Mouse (Mus musculus): Measurements from ENCODE around the gene Dennd5b.
"Not testable (repeated sequence)": the region's sequence is repeated elsewhere in the genome, so short reads cannot be mapped to it uniquely, and the experiment has no call there.

Gene Dennd5b

DNA sequence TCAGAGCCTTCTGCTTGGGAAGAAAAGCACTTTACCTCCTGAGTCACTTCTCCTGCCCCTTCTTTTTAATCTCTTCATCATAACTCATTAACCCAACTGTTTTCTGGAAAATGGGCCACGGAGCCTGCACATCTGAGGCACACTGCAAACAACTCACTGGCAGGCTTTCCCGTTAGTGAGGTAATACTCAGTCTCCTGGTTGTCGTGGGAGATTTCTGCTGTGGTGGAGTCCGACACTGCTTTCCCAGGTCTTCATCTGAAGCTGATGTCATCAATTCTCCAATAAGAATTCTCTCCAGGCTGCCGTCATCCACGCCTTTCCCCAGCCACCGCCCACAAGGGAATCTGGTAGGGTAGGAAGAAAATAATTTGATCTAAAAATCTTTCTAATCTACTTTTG, 96.5 kb downstream of the Dennd5b start:
- no peak for DNase-seq

DNA sequence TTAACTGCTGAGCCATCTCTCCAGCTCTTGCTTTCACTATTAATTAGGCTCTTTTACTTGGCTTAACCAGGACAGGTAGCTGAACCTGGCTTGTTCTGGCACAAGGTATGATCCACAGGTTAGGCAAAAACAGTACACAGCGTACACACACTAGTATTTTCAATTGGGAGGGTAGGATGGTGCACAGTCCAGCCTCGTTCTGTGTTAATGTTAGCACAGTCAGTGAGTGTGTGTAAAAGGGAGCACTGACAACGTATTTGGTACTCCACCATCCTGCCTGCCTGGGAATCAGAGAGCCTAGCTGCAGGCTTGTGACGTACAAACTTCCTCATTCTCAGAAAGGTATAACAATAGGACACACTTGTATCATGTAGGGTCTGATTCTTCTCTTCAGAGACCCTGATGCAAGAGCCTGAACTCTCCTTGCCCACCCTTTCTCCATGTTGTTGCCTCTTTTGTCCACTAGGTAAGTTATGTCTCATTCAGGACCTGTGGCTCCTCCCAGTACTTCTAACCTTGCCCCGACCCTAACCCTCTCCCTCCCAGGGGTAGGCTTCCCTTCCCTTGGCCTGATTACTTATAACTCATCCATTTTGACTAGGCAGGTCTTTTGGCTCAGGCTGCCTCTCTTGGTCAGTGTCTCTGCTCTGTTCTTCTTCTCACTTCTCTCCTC, 107.0 kb downstream of the Dennd5b start:
- no peak for DNase-seq

DNA sequence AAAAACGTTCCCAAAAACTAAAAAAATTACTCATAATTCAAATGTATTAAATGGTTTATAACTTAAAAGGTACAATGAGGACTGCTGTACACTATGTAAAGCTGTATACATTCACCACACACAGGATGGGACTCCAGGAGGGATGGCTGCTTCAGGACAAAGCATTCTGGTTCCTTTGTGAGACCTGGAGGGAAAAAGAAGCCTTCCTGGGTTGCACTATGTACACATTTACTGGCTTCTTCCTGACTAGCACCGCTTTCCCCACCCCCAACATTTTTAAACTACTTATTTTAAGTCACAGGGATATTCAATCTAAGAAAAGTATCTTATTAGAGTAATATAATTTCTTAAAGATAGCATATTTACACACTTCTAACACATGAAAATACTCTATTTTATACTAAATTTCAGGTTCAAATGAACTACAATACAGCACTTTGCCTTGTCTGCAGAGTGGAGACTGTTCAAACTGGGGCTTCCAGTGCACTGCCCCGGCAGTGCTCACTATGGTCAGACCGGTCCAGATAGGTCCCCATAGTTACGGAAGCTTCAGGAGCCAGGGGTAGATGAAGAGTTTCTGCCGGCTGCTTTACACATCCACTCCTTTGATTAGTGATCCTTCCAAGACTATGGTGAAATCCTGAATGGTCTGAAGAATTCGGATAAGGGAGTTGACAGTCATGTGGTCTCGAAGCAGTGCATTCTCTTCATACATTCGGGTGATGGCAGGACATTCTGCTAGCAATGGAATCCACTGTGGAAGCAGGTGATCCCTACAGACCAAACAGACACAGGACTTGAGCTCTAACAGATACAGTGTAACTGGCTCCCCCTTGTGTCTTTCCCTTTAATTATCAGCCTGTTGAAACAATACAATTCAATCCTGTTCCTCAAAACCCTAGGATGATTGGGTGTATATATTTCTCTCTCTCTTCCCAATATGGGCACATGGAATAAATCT, 108.1 kb downstream of the Dennd5b start:
- DNase-seq: peak; percentile 13 to 40

DNA sequence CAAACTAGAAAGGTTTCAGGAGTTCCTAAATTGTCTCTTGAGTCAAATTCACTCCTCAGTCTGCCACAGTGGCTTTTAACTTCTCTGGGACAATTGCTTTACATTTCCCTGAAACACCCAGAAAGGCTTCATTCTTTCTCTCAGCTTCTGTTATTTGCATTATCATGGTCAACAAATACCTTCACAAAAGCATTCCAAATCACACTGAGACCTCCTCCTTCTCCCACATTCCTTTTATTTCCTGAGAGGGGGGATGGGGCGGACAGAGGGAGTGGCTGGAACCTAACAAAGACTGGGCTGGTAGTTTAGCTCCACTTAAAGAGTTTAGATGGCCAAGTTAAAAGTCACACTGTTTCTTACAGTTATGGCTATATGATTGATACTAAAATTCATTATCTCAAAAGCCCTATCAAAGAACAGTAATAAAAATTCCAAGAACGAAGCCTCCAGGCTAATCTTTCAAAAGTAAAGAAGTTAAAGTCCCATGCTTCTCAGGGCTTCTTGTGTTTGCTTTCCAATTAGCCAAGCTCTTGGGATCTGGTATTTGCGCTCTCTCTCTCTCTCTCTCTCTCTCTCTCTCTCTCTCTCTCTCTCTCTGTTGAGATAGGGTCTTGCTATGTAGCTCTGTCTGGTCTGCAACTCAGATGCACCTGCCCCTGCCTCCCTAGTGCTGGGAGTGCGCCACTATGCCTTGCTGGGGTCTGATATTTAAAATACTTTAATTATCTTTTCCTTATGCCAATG, 108.9 kb downstream of the Dennd5b start:
- no peak for DNase-seq

DNA sequence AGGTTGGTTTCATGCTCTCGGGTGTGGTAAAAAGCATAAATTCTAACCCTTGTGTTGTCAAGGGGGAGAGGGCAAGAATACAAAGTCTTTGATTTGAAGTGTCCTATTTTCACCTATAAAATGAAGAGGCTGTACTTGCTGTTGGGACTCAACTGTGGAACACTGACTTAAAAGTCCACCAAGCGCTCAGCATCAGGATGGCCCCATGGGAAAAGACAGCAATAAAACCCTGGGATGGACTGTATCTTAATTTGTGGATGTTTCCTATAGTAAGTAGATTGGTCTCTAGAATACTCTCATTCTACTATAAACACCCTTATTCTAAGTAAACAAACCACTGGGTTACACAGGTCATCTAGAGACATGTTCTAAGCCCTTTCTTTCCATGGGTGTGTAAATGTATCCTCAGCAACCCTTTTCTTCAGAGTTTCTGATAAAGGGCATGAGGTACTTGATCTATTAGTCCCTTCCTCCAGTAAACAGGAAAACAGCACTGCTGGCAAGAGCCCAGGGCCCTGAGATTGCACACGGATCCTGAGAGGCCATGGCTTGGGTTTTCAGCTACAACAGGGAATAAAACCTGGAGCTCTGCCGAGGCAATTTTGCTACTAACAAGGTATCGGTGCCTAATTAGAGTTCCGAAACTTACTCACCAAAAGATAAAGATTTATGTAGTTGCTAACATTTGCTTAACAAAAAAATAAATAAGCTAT, 109.7 kb downstream of the Dennd5b start:
- DNase-seq: peak in 1 of 2 experiments; percentile 21

DNA sequence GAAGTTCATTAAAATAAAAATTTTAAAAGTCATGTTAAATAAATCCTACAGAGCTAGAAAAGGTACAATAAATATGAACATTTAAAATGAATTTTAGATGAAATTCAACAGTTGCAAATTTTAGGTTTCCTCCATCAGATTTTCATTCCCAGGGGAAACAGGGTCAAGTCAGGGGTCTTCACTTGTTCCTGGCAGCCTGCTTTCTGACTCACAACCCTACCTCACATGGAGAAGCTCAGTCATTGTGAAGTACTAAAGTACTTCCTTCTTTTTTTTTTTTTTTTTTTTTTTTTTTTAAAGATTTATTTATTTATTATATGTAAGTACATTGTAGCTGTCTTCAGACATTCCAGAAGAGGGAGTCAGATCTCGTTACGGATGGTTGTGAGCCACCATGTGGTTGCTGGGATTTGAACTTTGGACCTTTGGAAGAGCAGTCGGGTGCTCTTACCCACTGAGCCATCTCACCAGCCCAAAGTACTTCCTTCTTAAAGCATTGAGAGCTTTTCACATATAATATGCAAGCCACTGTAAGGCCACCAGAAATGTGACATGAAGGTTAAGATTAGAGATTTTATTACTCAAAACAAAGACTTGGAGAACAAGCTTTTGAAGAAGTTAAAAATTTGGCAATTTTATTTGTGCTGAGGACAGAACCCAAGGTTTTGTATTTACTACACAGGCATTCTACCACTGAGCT, 111.5 kb downstream of the Dennd5b start:
- DNase-seq: not testable (repeated sequence)

DNA sequence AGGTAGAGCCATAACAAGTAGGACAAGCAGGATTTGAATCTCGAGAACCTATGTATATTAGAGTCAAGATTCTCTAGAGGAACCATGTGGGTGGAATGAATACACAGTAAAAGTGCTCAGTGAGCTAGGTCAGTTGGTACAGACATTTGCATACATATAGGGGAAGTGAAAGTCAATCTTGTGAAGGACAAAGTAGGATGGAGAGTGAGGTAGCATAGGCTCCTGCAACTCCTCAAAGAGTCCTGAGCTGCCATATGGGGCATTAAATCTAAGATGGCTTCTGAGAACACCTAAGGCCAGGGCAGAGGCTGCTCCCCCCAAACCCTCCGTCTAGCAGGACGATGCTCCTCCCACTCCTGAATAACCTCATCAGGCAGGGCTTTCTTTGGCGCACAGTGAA, 115.5 kb downstream of the Dennd5b start:
- DNase-seq: no peak

DNA sequence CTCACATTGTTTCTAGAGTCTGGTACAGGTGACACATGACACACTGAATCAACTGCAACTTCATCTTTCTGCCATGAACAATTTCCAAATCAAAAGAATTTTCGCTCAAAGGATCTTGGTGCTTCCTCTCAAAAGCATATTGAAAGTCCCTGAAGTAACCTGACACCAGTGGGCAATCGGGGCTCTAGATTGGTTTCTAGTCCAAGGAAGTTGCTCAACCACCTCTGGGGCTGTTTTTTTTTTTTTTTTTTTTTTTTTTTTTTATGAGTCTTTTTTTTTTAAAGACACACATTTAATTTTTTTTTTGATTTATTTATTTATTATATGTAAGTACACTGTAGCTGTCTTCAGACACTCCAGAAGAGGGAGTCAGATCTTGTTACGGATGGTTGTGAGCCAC, 121.0 kb downstream of the Dennd5b start:
- DNase-seq: no peak

DNA sequence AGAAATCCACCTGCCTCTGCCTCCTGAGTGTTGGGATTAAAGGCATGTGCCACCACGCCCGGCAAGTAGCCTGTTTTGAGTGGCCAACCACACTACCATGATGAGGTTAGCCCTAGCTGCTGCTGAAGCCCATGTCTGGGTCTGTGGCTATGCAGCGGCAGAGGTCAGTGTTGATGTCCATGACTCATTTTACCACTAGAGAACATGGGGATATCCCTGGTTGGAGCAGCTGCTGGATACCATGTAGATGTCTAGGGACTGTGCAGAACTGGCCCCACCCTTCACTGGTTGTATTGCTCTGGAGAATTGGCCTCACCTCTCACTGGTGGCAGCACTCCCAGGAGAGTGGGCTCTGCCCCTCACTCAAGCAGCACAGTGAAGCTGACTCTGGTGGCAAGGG, 126.4 kb downstream of the Dennd5b start:
- no peak for DNase-seq

DNA sequence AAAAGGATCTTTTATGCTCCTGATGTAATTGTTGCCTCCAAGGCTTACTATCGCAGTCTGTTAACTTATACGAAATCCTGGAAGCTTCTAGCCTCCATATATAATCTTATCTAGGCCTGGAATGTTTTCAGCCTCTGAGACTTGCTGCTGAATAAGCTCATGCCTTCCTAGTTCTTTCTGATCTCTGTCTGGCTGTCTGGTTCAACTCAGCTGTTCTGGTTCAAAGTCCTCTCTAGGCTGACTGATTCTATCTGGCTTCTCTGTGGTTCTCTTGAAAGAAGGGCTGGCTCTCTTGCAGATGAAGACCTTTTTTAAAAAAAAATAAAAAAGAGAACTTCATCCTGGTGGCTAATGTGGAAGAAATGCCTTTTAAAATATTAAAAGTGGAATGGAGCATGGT, 128.6 kb downstream of the Dennd5b start:
- DNase-seq: peak; percentile 16 to 47

DNA sequence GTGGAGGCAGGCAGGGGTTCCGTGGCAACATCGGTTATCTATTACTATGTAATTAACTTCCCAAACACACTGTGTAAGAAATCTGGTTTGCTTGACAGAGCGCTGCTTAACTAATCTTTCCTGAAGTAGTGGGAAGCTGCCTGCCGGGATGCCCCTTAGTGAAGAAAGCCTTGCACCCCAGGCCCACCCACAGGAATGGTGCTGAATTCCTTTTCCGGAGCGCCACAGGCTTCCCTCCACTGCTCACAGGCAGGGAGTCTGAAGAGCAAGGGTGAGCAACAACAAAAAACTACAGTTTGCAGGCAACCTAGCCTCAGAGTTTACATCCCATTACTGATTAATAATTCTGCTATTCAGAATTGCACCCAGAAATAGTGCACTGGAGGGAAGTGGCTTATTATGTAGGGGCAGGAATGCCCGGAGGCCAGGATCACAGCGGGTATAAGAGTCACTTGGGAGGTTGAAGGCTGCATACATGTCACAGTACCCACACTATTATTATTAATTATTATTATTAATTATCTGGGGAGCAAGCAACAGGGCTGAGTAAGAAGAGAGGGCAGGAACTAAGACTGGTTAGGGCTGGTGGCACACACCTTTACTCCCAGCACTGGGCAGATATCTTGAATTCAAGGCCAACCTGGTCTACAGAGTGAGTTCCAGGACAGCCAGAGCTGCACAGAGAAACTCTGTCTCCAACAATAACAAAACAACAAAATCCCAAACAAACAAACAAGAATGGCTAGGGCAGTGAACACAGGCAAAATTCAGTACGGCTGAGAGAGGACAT, 129.2 kb downstream of the Dennd5b start:
- DNase-seq: no peak

DNA sequence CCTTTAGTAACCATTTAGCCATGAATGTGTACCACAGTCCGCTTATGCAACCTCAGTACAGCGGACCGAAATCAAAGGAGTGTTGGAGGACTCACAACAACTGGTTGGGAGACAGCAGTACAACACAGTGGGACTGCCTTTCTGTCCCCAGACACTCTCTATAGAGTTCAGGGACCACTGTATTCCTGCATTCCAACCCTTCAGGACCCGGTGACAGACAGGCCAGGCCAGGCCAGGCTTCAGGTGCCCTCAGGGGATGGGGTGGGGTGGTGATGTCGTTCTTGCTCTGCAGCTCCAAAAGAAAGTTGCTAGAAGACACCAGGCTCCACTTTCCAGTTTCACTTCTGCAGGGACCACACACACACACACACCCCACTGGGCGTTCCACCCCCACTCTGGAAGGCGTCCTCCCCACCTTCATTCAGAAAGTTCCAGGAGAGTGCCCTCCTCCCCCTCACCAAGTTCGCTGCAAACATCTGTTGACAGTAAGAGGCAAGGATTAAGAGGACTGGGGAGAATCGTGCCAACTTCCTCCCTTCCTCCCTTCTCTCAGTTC, 130.0 kb downstream of the Dennd5b start:
- peak in 1 of 2 experiments; percentile 9 for DNase-seq

DNA sequence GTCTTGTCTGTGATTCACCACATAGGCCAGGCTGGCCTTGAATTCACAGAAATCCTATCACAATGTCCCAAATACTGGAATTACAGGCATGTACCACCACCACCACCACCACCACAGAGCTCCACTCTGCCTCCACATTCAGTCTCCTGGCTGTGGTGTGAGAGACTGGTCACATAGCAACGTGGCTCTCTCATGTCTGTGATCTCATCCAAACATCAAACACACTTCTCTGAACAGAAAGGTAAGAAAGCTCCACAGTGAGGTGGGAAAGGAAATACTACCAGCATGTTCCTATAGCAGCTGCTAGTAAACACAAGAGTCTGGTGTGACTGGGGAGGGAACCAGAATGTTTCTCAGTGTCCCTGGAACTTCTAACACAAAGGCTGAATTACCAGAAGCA, 140.2 kb downstream of the Dennd5b start:
- DNase-seq: no peak

DNA sequence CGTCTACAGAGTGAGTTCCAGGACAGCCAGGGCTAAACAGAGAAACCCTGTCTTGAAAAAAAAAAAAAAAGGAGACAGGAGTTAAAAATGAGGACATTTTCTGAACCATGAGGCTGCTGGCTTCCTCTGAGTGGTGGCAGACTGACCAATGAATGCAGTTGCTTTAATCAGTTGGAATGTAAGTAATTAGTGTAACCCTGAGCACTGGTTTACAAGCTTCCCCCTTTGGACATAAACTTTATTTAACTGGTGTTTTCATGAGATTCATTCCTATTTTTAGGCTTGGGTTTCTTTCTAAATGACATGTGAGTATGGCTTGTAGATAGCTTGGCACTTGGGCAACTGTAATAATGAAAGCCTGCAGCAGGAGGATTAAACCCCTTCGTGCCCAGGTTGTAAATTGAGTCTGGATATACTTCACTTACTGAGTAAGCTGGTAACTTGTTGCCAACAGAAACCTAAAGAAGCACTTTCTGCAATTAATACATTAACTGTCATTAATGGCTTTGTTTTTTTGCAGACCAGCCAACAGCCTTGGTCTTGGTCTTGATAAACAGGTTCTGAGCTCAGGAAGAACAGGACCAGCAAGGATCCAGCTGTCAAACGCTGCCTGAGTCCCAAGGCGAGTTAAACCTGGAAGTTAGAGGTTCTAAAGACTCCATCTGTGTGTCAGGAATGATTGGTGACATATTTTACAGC, 141.8 kb downstream of the Dennd5b start:
- no peak for DNase-seq

DNA sequence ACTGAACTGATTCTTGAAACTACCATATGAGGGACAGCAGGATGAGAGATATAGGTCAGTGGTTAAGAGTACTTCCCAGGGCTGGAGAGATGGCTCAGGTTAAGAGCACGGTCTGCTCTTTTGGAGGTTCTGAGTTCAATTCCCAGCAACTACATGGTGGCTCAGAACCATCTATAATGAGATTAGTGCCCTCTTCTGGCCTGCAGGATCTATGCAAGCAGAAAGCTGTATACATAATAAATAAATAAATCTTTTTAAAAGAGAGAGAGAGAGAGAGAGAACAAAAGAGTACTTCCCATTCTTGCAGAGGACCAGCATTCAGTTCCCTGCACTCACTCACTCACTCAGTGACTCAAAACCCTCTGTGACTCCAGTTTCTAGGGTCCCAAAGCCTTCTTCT, 142.8 kb downstream of the Dennd5b start:
- no peak for DNase-seq

DNA sequence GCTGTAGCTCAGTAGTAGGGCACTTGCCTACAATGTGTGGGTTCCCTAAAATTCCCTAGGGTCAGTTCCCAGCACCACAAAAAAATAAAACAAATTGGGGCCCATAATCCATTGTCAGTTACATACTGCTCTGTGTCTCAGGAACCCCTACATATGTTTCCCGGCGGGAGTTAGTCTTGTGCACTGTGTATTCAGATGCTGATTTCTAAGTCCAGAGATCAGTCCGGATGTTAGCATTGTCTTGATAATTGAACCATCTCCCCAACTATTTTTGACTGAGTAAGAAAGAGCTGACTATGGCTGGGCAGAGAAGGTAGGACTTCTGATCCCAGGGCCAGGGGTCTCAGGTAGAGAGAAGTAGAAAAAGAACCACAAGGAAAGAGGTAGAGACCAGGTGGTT, 144.4 kb downstream of the Dennd5b start:
- no peak for DNase-seq

DNA sequence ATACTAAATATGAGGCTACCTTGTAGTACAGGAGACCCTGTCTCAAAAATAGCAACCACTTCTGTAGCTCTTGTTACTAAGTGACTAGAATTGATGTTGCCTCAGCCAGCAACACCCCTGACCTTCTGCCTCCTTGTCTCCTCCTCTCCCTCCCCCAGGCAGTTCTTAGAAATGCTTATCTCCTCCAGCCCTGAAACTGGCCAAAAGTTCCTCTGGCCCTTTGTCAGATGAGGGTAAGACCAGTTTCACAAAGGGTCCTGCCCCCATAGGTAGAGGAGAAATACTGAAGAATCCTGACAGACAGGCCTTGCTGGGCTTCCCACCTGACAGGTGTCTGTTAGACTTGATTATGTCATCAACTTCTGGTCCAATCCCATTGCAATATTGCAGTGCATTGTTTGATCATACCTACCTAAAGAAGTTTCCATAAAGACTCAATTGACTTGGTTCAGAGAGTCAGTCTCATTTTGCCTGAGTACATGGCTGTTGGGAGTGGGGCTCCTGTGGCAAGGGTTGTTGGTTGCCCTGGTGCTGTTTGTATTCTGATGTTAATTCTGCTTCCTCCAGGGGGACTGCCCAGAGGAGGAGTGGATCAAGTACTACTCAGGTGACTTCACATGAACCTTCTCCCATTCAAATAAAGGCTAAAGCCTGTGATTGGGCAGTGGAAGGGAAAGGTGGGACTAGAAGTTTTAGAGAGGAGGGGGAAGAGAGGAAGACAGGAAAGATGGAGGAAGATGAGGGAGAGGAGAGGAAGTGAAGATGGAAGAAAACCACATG, 145.6 kb downstream of the Dennd5b start:
- DNase-seq: no peak

DNA sequence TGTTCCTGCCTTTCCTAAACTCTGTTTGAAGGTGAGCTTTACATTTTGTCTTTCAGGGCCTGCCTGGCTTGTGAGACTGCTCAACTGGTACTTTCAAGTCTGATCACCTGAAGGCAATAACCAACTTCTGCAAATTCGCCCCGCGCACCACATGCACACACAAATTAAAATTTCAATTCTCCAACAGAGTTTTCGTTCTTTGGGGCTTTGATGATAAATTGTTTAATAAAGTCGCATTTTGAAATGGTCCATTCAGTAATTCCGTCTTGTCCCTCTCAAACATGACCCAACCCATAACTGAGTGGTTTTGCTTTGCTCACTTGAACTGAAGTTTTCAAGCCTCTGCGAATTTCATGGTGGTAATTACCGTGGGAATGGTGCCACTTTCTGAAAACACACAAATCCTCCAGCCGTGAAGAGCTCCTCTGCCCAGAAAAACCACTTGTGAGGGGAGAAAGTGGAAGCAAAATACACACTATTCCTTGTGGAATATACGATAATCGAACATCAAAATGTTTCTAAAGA, 154.5 kb downstream of the Dennd5b start:
- DNase-seq: peak in 1 of 2 experiments; percentile 12

DNA sequence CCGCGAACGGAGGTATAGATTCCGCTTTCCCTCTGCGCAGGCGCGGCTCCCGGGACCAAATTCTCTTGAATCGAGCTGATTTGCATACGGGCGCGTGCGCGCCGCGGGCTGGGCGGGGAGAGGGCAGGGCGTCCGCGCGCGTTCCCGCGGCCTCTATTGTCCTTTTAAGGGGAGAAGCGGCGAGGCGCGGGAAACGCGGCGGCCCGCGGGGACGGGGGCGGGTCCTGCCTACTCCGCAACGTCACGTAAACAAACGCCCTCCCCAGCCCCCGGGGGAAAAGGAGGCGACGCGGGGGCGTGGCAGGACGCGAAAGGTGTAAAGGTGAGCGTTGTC, 155.1 kb downstream of the Dennd5b start, which contains the start of gene Sinhcaf:
Sinhcaf (minus strand) TSS at position 59 of the 334 bp plus-strand sequence.
- DNase-seq: peak; percentile 99

Measured in kidney, postnatal 36 days (tissue).